Mouse (Mus musculus): ENCODE data around the gene Sp1.

The Sp1 gene

DNA sequence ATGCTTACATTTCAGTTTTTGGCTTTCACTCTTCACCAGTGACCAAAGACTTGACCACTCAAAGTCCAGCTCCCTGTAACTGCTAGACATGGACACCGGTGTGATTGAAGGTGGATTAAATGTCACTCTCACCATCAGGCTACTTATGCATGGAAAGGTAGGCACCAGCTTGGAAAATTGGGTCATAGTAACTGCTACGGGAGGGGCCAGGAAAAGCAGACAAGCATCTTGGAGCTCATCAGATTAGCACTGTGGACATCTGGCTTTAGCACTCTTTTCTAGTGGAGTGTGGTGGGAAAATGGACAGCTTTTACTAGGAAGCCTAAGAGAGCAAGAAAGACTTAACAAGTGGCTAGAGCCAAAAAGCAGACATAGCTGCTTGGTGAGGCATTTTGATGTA lies 67.3 kb downstream of the Sp1 start:
- no peak for DNase-seq (ENCODE audit: low read depth)

DNA sequence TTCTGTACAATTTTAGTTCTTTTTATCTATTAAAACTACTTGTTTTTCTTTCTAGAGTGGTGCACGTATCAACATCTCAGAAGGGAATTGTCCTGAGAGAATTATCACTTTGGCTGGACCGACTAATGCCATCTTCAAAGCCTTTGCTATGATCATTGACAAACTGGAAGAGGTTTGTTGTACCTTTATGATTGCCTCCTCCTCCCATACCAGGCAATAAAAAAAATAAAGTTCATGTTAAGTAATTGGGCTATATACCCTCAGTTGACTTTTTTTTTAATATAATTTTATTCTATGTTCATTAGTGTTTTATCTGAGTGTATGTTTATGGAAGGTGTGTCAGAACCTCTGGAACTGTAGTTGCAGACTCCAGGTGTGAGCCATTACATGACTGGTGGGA lies 68.6 kb downstream of the Sp1 start:
- no peak for DNase-seq (ENCODE audit: low read depth)

DNA sequence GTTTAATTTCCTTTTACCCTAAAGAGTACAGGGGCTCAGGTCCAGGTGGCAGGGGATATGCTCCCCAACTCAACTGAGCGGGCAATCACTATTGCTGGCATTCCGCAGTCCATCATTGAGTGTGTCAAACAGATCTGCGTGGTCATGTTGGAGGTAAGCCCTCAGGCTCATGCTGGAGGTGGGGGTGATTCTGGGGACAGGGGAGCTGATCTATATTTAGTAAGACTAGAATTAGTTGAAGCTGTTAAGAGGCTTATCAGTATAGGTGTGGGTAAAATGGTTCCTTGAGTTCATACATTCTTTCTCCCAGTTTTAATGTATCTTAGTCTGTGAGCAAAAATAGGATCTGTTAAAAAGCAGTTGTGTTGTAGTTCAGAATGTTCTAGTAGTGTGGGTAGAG lies 77.2 kb downstream of the Sp1 start:
- no peak for DNase-seq (ENCODE audit: low read depth)

DNA sequence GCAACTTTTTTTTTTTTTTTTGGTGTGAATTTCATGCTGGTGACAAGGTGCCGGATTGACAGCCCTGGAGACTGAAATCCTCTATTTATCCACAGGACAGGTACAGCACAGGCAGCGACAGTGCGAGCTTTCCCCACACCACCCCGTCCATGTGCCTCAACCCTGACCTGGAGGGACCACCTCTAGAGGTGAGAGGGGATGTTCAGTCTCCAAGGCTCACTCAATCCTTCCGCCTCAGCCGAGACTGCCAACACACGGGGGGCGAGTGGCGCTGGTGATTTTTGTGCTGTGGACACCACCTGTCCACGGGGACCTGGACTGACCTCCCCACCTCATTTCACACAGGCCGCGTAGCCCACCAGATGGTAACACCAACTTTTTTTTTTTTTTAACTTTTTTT lies 79.9 kb downstream of the Sp1 start:
- DNase-seq (ENCODE audit: low read depth), result no peak

Measured in NIH3T3 (cell line).